Comparison of ENCODE assay signal across 8 mouse cellular contexts in the genomic region with DNA sequence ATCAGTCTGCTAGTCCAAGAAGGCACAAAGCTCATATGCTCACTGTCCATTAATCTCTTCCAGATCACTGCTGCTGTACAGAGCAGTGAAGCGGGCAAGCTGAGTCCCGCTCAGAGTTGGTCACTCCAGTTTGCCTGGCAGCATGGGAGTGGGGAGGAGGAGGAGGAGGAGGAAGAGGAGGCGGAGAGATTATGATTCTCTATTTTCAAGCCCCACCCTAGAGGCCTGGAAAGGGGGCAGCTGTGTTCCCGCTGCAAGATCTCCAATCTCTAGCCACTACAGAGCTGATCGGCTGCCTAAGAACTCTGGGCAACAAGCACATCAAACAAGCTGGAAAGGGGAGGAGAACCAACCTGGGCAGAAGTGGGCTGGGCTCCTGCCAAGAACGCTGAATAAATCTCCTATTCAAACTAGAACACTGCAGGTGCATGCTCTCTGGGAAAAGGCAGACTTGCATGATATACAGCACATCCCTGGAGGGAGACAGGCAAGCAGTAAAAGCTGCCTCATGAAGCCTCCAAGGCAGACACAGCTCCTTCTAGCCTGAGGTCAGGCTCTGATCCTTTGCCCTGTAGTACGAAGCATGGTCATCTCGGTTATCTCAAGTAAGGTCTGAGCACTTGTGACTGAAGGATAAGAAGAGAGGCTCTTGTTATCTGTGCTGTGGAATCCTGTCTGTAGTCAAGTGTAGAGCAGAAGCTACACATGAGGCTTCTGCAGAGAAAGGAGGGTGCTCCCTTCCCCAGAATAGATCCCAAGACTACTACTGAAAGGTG. TPM values are rescaled to one million over a fixed set of nuclear protein-coding genes. Genes with fewer than 3 reads are reported as not detected.
DNase-seq lines count a peak whose midpoint lies in the region; ATAC-seq lines count a peak whose summit lies in the region.

No protein-coding gene starts in this region.

- no peak overlapping the region for H3K4me3 ChIP-seq in brown adipose tissue, adult 24 weeks (ENCODE audit: insufficient read depth, low read depth, low read length)
- no peak overlapping the region for H3K4me3 ChIP-seq in heart, embryonic 15.5 days
- no peak overlapping the region for H3K4me3 ChIP-seq in stomach, embryonic 14.5 days (ENCODE audit: low read depth, low read length)

- no peak for ATAC-seq in heart, embryonic 15.5 days (replicated peaks; ENCODE audit: insufficient number of reproducible peaks, insufficient read depth, low FRiP score, low read depth)
- ATAC-seq in stomach, embryonic 14.5 days (ENCODE audit: insufficient number of reproducible peaks, insufficient read depth, low FRiP score, low read depth): peak; percentile 82

- H3K4me2 ChIP-seq in heart, embryonic 15.5 days: peak overlapping the region; percentile 6; the same call in 1 of the 2 replicates
- H3K4me2 ChIP-seq in stomach, embryonic 14.5 days (replicated peaks; ENCODE audit: low read depth, low read length): no peak overlapping the region

- peak; percentile 34 for DNase-seq in adrenal gland, postnatal 14 days
- no peak for DNase-seq in adrenal gland, postnatal 25 days
- DNase-seq in kidney, postnatal 14 days: peak; percentile 87
- DNase-seq in lung, postnatal 25 days (ENCODE audit: low spot score): peak; percentile 80
- DNase-seq in B cell, adult 2 months: no peak

- peak overlapping the region; percentile 85 for H3K27ac ChIP-seq in brown adipose tissue, adult 24 weeks (replicated peaks; ENCODE audit: low read depth, low read length)
- H3K27ac ChIP-seq in heart, embryonic 15.5 days: peak overlapping the region; percentile 61
- peak overlapping the region; percentile 88 for H3K27ac ChIP-seq in stomach, embryonic 14.5 days (ENCODE audit: low read length)

- H3K4me1 ChIP-seq in brown adipose tissue, adult 24 weeks (ENCODE audit: control insufficient read depth, insufficient read depth, insufficient read length, low read length): peaks cover 57% of the 10 kb centered on the region
- peaks cover 84% of the 10 kb centered on the region for H3K4me1 ChIP-seq in heart, embryonic 15.5 days (replicated peaks)
- H3K4me1 ChIP-seq in stomach, embryonic 14.5 days (ENCODE audit: control insufficient read depth, insufficient read depth, low read length): peaks cover 62% of the 10 kb centered on the region

- H3K36me3 ChIP-seq in heart, embryonic 15.5 days: no peaks in the 10 kb centered on the region
- no peaks in the 10 kb centered on the region for H3K36me3 ChIP-seq in stomach, embryonic 14.5 days (ENCODE audit: control insufficient read depth, insufficient read depth, low read length)

- no peaks in the 10 kb centered on the region for H3K27me3 ChIP-seq in heart, embryonic 15.5 days
- no peaks in the 10 kb centered on the region for H3K27me3 ChIP-seq in stomach, embryonic 14.5 days (ENCODE audit: control insufficient read depth, insufficient read depth, low read length)

- H3K9ac ChIP-seq in heart, embryonic 15.5 days: 0 out of 2 replicates have a peak overlapping the region, but pooled peaks have one; percentile 9
- 0 out of 2 replicates have a peak overlapping the region, but pooled peaks have one; percentile 25 for H3K9ac ChIP-seq in stomach, embryonic 14.5 days (replicated peaks; ENCODE audit: low read depth, low read length)

- 37% methylated on average over 8 of the region's 8 CpGs for WGBS in heart, embryonic 15.5 days
- WGBS in stomach, embryonic 14.5 days: 37% methylated on average over 8 of the region's 8 CpGs

- no peaks in the 10 kb centered on the region for H3K9me3 ChIP-seq in heart, embryonic 15.5 days (replicated peaks)
- H3K9me3 ChIP-seq in stomach, embryonic 14.5 days (ENCODE audit: control insufficient read depth, low read depth, low read length): no peaks in the 10 kb centered on the region

RNA-seq across cellular contexts. Expression of gene Mark2, which starts 33.5 kb away (rescaled TPM):
- total RNA-seq in adrenal gland, postnatal 14 days (2021): 70.0 and 85.3 TPM in 2 replicates
- 85.5 and 96.0 TPM in 2 replicates for total RNA-seq in adrenal gland, postnatal 25 days (2021)
- polyA plus RNA-seq in brown adipose tissue, adult 24 weeks (2012; ENCODE audit: insufficient read depth, insufficient read length, missing spikeins): 24.1 and 35.4 TPM in 2 replicates
- 26.4 and 38.1 TPM in 2 replicates for polyA plus RNA-seq in heart, embryonic 15.5 days (2015; fragmentation: Nextera tagmentation; extraction: Ambion mirVana)
- polyA plus RNA-seq in stomach, embryonic 14.5 days (2014; fragmentation: Nextera tagmentation; extraction: Ambion mirVana): 54.4 and 63.4 TPM in 2 replicates

RNA-seq across cellular contexts. Expression of gene Rcor2, which starts 41.1 kb away (rescaled TPM):
- total RNA-seq in adrenal gland, postnatal 14 days (2021): 3.4 and 4.1 TPM in 2 replicates
- 5.6 and 6.0 TPM in 2 replicates for total RNA-seq in adrenal gland, postnatal 25 days (2021)
- 1.0 and 7.8 TPM in 2 replicates for polyA plus RNA-seq in brown adipose tissue, adult 24 weeks (2012; ENCODE audit: insufficient read depth, insufficient read length, missing spikeins)
- polyA plus RNA-seq in heart, embryonic 15.5 days (2015; fragmentation: Nextera tagmentation; extraction: Ambion mirVana): 13.1 and 16.9 TPM in 2 replicates
- polyA plus RNA-seq in stomach, embryonic 14.5 days (2014; fragmentation: Nextera tagmentation; extraction: Ambion mirVana): 8.4 and 10.2 TPM in 2 replicates

Comparison
In these comparisons a context has a peak if more than half of its experiments do, and no peak if none do; other contexts are left out.
1. DNase-seq: peak in adrenal gland, postnatal 14 days (single experiment), kidney, postnatal 14 days (single experiment) and lung, postnatal 25 days (single experiment); none in adrenal gland, postnatal 25 days (single experiment) and B cell, adult 2 months (0 of 2).
2. Peak in every context shown above with its lines, with median percentiles within 50 percentile points of each other: H3K27ac ChIP-seq.